ENCODE assay signal across 19 mouse cellular contexts in the genomic region with DNA sequence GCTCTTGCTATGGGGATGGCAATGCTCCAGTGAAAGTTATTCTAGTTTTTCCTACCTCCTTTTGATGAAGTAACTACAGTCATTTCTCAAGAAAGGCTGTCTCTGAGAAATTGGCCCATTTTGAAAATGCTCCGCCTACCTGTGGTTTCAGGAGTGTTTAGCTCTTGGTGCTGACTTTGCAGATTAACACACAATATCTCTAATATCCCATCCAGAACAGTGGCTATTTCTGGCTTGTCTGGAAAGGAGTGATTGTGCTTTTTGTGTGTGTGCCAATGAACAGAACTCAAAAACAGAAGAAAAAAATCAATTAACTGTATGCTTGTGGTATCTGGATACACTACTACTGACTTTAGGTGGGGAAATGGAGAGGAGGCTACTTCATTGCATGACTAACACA. TPM values are rescaled to one million over a fixed set of nuclear protein-coding genes. Genes with fewer than 3 reads are reported as not detected.
DNase-seq lines count a peak whose midpoint lies in the region; ATAC-seq lines count a peak whose summit lies in the region.
"Had no signal": no experiment of that assay in that cellular context is flagged by ENCODE, and none has a peak within 500 bp of the region (broad histone marks: within the 10 kb centered on the region; RNA-seq: fewer than 3 reads in every experiment).

No protein-coding gene starts in this region.

- intact Hi-C loops in heart, postnatal 10 days (cut with DNase I) = no loop called here

- DNase-seq in adrenal gland, postnatal 10 days = peak; percentile 13
- DNase-seq in adrenal gland, postnatal 36 days = no peak
- peak; percentile 64 for DNase-seq in fibroblast of lung, adult 2 months (ENCODE audit: low read depth)
- no peak for DNase-seq in retina, embryonic 14.5 days (ENCODE audit: low spot score)
- no peak for DNase-seq in heart, postnatal 10 days
- DNase-seq: adrenal gland, adult 8-10 months; adrenal gland, postnatal 25 days; B cell, adult 2 months; cerebellum, adult 11-12 months; cerebellum, adult 2 months; cerebellum, adult 9-10 months; cerebellum, postnatal 10 days; cerebellum, postnatal 25 days had no signal

- peak; percentile 59; the same call in 1 of the 2 replicates for ATAC-seq in megakaryocyte-erythroid progenitor cell, adult 5-6 weeks (replicated peaks; ENCODE audit: low FRiP score, low TSS enrichment, poor library complexity, severe bottlenecking)
- ATAC-seq: activated CD4-positive, CD25-positive, alpha-beta regulatory T cell, adult 4 months; CD4-positive, CD25-positive, alpha-beta regulatory T cell, adult 4 months; forebrain, embryonic 14.5 days; forebrain, embryonic 16.5 days; Patski had no signal

RNA-seq across cellular contexts. Expression of a gene that starts 33.1 kb away (rescaled TPM):
- total RNA-seq in adrenal gland, postnatal 10 days (2021) = 1 to 10 TPM in 1 of 2 experiments, under 1 TPM in 1; 0.87 to 1.4 TPM
- total RNA-seq in adrenal gland, postnatal 36 days (2021) = under 1 TPM; 0.07 to 0.13 TPM
- total RNA-seq in megakaryocyte-erythroid progenitor cell, adult 5-6 weeks (2014; fragmentation: Nextera tagmentation) = not detected in 2 replicates
- not detected in 2 replicates for total RNA-seq in megakaryocyte-erythroid progenitor cell, adult 5-6 weeks (2017)
- under 1 TPM; 0.12 to 0.14 TPM for total RNA-seq in heart, postnatal 10 days (2021)

Comparison
In these comparisons a context has a peak if more than half of its experiments do, and no peak if none do; other contexts are left out.
1. DNase-seq: peak in adrenal gland, postnatal 10 days (single experiment) and fibroblast of lung, adult 2 months (single experiment); none in adrenal gland, postnatal 36 days (0 of 2), retina, embryonic 14.5 days (single experiment) and heart, postnatal 10 days (0 of 2).